Mouse (Mus musculus) frontal cortex, postnatal 10 days (tissue): ENCODE data around the gene Trim26.
"Not testable (repeated sequence)": the region's sequence is repeated elsewhere in the genome, so short reads cannot be mapped to it uniquely, and the experiment has no call there.

Experiments used
- DNase-seq, 2 experiments: peaks; one replicate each; pipeline ENCODE4 v3.0.0; 2022; ENCODE audit warnings: low spot score in 2 of 2, mixed read lengths in 1 of 2

Gene Trim26

GRCm38 (mm10) chr17:36851200-36851599, 14.3 kb downstream of the Trim26 start:
- no peak for DNase-seq

GRCm38 (mm10) chr17:36851627-36852026, 14.7 kb downstream of the Trim26 start:
- DNase-seq = no peak

- DNase-seq = no peak
Measured at GRCm38 (mm10) chr17:36855484-36855883, 18.6 kb downstream of the Trim26 start.

GRCm38 (mm10) chr17:36856236-36856635, 19.3 kb downstream of the Trim26 start:
- DNase-seq = no peak

- DNase-seq = no peak
Measured at GRCm38 (mm10) chr17:36858181-36858580, 21.2 kb downstream of the Trim26 start.

GRCm38 (mm10) chr17:36861680-36862079, 24.7 kb downstream of the Trim26 start:
- DNase-seq = no peak

GRCm38 (mm10) chr17:36866719-36867527, 30.0 kb downstream of the Trim26 start, which contains the start of gene Trim15:
Gene Trim15 (minus strand): TSS chr17:36867210.
- no peak for DNase-seq

GRCm38 (mm10) chr17:36868836-36869235, 31.9 kb downstream of the Trim26 start:
- no peak for DNase-seq

- DNase-seq = no peak
Measured at GRCm38 (mm10) chr17:36869284-36869954, 32.5 kb downstream of the Trim26 start, which contains the start of gene Trim10. Gene Trim10 (plus strand): TSS chr17:36869574.

GRCm38 (mm10) chr17:36869955-36870810, 33.2 kb downstream of the Trim26 start:
- no peak for DNase-seq

GRCm38 (mm10) chr17:36874636-36875035, 37.7 kb downstream of the Trim26 start:
- DNase-seq = no peak

GRCm38 (mm10) chr17:36883350-36883749, 46.4 kb downstream of the Trim26 start:
- DNase-seq = no peak

GRCm38 (mm10) chr17:36885132-36885790, 48.3 kb downstream of the Trim26 start:
- DNase-seq = no peak

GRCm38 (mm10) chr17:36890073-36890903, 53.4 kb downstream of the Trim26 start, which contains the start of gene Trim40:
Gene Trim40 (minus strand): TSS chr17:36890123.
- no peak for DNase-seq

- DNase-seq = not testable (repeated sequence)
Measured at GRCm38 (mm10) chr17:36891496-36891895, 54.6 kb downstream of the Trim26 start.

- peak in 1 of 2 experiments; percentile 30 for DNase-seq
Measured at GRCm38 (mm10) chr17:36892362-36892761, 55.4 kb downstream of the Trim26 start.

GRCm38 (mm10) chr17:36893387-36893786, 56.5 kb downstream of the Trim26 start:
- DNase-seq = no peak

GRCm38 (mm10) chr17:36896583-36896982, 59.6 kb downstream of the Trim26 start:
- no peak for DNase-seq

GRCm38 (mm10) chr17:36897065-36897464, 60.1 kb downstream of the Trim26 start:
- DNase-seq = no peak

- no peak for DNase-seq
Measured at GRCm38 (mm10) chr17:36897552-36898205, 60.7 kb downstream of the Trim26 start, which contains the start of gene Trim31. Gene Trim31 (plus strand): TSS chr17:36898118.
